Mouse (Mus musculus): ENCODE results near the gene Myl3.

DNA sequence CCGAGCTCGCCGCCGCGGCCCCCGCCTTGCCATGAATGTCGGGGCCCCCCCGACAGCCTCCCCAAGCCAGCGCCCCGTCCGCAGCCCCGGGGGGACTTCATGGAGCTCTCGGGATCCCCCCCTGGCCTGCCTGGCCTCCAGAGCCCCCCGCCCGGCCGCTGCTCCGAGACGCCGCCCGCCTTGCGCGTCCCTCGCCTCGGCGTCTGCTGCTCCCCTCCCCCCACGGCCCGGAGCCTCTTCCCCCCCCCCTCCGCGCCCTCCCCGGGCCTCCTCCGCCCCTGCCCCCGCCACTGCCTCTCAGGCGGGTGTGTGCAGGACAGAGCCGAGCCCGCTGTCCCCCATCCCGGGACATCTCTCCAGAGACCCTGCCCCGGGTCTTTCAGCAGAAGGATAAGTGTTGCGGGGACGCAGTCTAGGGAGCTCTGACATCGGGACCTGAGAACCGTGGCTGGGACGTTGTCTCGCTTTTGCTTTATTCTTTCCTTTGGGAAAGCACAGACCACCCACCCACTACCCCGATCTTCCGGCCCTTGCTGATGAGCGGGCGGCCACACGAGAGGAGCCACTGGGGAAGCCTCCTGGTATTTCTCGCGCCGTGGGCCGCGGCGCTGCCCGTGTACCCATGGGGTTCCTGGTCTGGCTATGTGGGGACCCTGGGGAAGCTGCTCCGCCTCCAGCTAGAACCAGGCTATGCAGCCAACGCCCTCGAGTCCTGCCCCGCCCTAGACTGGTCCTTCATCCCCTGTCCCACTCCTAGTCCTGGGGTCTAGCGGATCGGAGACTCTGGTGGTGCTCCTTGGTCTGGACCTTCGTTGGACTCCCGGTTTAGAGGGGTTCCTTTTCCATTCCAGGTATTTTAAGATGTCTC lies 2.0 kb downstream of the Myl3 start:
- TF ChIP-seq TAL1 (IDR thresholded peaks at IDR 0.05; ENCODE audit: low read length) (no peak), GATA1 (IDR thresholded peaks at IDR 0.05; ENCODE audit: low read length) (no peak)
